ENCODE assay signal across 10 mouse cellular contexts in genomic region chr11:120045341-120045740, GRCm38 (mm10). TPM values are rescaled to one million over a fixed set of nuclear protein-coding genes. Genes with fewer than 3 reads are reported as not detected.
A peak's percentile ranks its signal among the peaks of the same experiment; 100 is the strongest.
DNase-seq lines count a peak whose midpoint lies in the region; ATAC-seq lines count a peak whose summit lies in the region.
"Had no signal": no experiment of that assay in that cellular context is flagged by ENCODE, and none has a peak within 500 bp of the region (broad histone marks: within the 10 kb centered on the region; RNA-seq: fewer than 3 reads in every experiment).

No protein-coding gene starts in this region.

- H3K36me3 ChIP-seq in midbrain, embryonic 13.5 days, result no peaks in the 10 kb centered on the region
- no peaks in the 10 kb centered on the region for H3K36me3 ChIP-seq in midbrain, embryonic 11.5 days (ENCODE audit: control insufficient read depth, insufficient read depth, low read length)
- H3K36me3 ChIP-seq in intestine, embryonic 16.5 days (ENCODE audit: control insufficient read depth, insufficient read depth, low read length), result no peaks in the 10 kb centered on the region
- H3K36me3 ChIP-seq: liver, embryonic 15.5 days had no signal

- peaks cover 11% of the 10 kb centered on the region for H3K27me3 ChIP-seq in midbrain, embryonic 13.5 days
- H3K27me3 ChIP-seq in midbrain, embryonic 11.5 days (ENCODE audit: control insufficient read depth, insufficient read depth, low read length), result peaks cover 24% of the 10 kb centered on the region; the same call in 1 of the 2 replicates
- peaks cover 28% of the 10 kb centered on the region for H3K27me3 ChIP-seq in intestine, embryonic 16.5 days (replicated peaks; ENCODE audit: control insufficient read depth, insufficient read depth, low read length)

- H3K9ac ChIP-seq in midbrain, embryonic 13.5 days (replicated peaks), result peak overlapping the region; percentile 87
- H3K9ac ChIP-seq in midbrain, embryonic 11.5 days (ENCODE audit: low read length), result no peak overlapping the region
- no peak overlapping the region for H3K9ac ChIP-seq in intestine, embryonic 16.5 days (ENCODE audit: low read depth, low read length)
- H3K9ac ChIP-seq: liver, embryonic 15.5 days had no signal

- peak; percentile 74 for DNase-seq in cerebellum, adult 9-11 months
- DNase-seq in cerebellum, postnatal 14 days, result no peak
- DNase-seq in midbrain, embryonic 11.5 days (ENCODE audit: low spot score, missing footprints), result no peak
- no peak for DNase-seq in B cell, adult 2 months
- DNase-seq in heart, postnatal 36 days, result no peak
- DNase-seq in spleen, adult 18-20 months, result no peak
- DNase-seq: lung, postnatal 4 days had no signal

- peak overlapping the region; percentile 85; the same call in 1 of the 2 replicates for H3K27ac ChIP-seq in midbrain, embryonic 13.5 days
- no peak overlapping the region for H3K27ac ChIP-seq in midbrain, embryonic 11.5 days (ENCODE audit: low read depth, low read length)
- no peak overlapping the region for H3K27ac ChIP-seq in intestine, embryonic 16.5 days (ENCODE audit: low read length)
- H3K27ac ChIP-seq: liver, embryonic 15.5 days had no signal

- H3K9me3 ChIP-seq in midbrain, embryonic 13.5 days, result no peaks in the 10 kb centered on the region
- no peaks in the 10 kb centered on the region for H3K9me3 ChIP-seq in midbrain, embryonic 11.5 days (ENCODE audit: control insufficient read depth, low read length)
- H3K9me3 ChIP-seq in intestine, embryonic 16.5 days (ENCODE audit: control insufficient read depth, low read length), result no peaks in the 10 kb centered on the region
- H3K9me3 ChIP-seq: liver, embryonic 15.5 days had no signal

- intact Hi-C loops in heart, postnatal 36 days (cut with DNase I), result no loop called here

- peak overlapping the region; percentile 86 for H3K4me2 ChIP-seq in midbrain, embryonic 13.5 days (replicated peaks)
- no peak overlapping the region for H3K4me2 ChIP-seq in midbrain, embryonic 11.5 days
- H3K4me2 ChIP-seq in intestine, embryonic 16.5 days (ENCODE audit: low read depth, low read length), result peak overlapping the region; percentile 96; the same call in 1 of the 2 replicates
- H3K4me2 ChIP-seq: liver, embryonic 15.5 days had no signal

- 63% methylated on average over 4 of the region's 4 CpGs for WGBS in midbrain, embryonic 13.5 days
- WGBS in midbrain, embryonic 11.5 days, result 67% methylated on average over 4 of the region's 4 CpGs
- 72% methylated on average over 4 of the region's 4 CpGs for WGBS in intestine, embryonic 16.5 days

- ATAC-seq in midbrain, embryonic 13.5 days, result peak; percentile 7; the same call in 1 of the 2 replicates
- ATAC-seq in midbrain, embryonic 11.5 days (ENCODE audit: low FRiP score), result no peak
- no peak for ATAC-seq in intestine, embryonic 16.5 days

- peak overlapping the region; percentile 65 for H3K4me3 ChIP-seq in midbrain, embryonic 13.5 days (replicated peaks)
- H3K4me3 ChIP-seq in midbrain, embryonic 11.5 days (ENCODE audit: low read depth, low read length), result no peak overlapping the region
- H3K4me3 ChIP-seq in intestine, embryonic 16.5 days (ENCODE audit: low read length), result no peak overlapping the region
- H3K4me3 ChIP-seq: liver, embryonic 15.5 days had no signal

- peaks cover 51% of the 10 kb centered on the region for H3K4me1 ChIP-seq in midbrain, embryonic 13.5 days (replicated peaks)
- peaks cover 19% of the 10 kb centered on the region for H3K4me1 ChIP-seq in midbrain, embryonic 11.5 days (ENCODE audit: control insufficient read depth, insufficient read depth, low read length)
- H3K4me1 ChIP-seq in intestine, embryonic 16.5 days (ENCODE audit: control insufficient read depth, insufficient read depth, low read length), result peaks cover 34% of the 10 kb centered on the region

RNA-seq across cellular contexts. Expression of gene Aatk, which starts 1.6 kb away (rescaled TPM):
- polyA plus RNA-seq in midbrain, embryonic 13.5 days (2015; fragmentation: Nextera tagmentation; extraction: Ambion mirVana), result 15.1 and 18.6 TPM in 2 replicates
- 1.3 TPM in 2 replicates for polyA plus RNA-seq in midbrain, embryonic 11.5 days (2014; fragmentation: Nextera tagmentation; extraction: Ambion mirVana)
- polyA plus RNA-seq in intestine, embryonic 16.5 days (2015; fragmentation: Nextera tagmentation; extraction: Ambion mirVana), result 1.7 and 2.3 TPM in 2 replicates
- 1 to 10 TPM; 3.8 to 4.4 TPM for total RNA-seq in heart, postnatal 36 days (2021)

RNA-seq across cellular contexts. Expression of gene Cep131, which starts 41.3 kb away (rescaled TPM):
- polyA plus RNA-seq in midbrain, embryonic 13.5 days (2015; fragmentation: Nextera tagmentation; extraction: Ambion mirVana), result 29.3 and 37.9 TPM in 2 replicates
- 24.9 and 28.9 TPM in 2 replicates for polyA plus RNA-seq in midbrain, embryonic 11.5 days (2014; fragmentation: Nextera tagmentation; extraction: Ambion mirVana)
- 12.0 and 12.2 TPM in 2 replicates for polyA plus RNA-seq in intestine, embryonic 16.5 days (2015; fragmentation: Nextera tagmentation; extraction: Ambion mirVana)
- total RNA-seq in heart, postnatal 36 days (2021), result 10 to 100 TPM in 1 of 2 experiments, 1 to 10 TPM in 1; 9.6 to 11.5 TPM

RNA-seq across cellular contexts. Expression of gene Tepsin, which starts 53.2 kb away (rescaled TPM):
- polyA plus RNA-seq in midbrain, embryonic 13.5 days (2015; fragmentation: Nextera tagmentation; extraction: Ambion mirVana), result 19.9 and 20.9 TPM in 2 replicates
- polyA plus RNA-seq in midbrain, embryonic 11.5 days (2014; fragmentation: Nextera tagmentation; extraction: Ambion mirVana), result 12.3 and 14.2 TPM in 2 replicates
- 21.1 and 22.5 TPM in 2 replicates for polyA plus RNA-seq in intestine, embryonic 16.5 days (2015; fragmentation: Nextera tagmentation; extraction: Ambion mirVana)
- 1 to 10 TPM; 7.0 to 7.4 TPM for total RNA-seq in heart, postnatal 36 days (2021)

RNA-seq across cellular contexts. Expression of gene Ndufaf8, which starts 53.4 kb away (rescaled TPM):
- polyA plus RNA-seq in midbrain, embryonic 13.5 days (2015; fragmentation: Nextera tagmentation; extraction: Ambion mirVana), result 59.2 and 63.7 TPM in 2 replicates
- 58.4 and 61.3 TPM in 2 replicates for polyA plus RNA-seq in midbrain, embryonic 11.5 days (2014; fragmentation: Nextera tagmentation; extraction: Ambion mirVana)
- 113 and 119 TPM in 2 replicates for polyA plus RNA-seq in intestine, embryonic 16.5 days (2015; fragmentation: Nextera tagmentation; extraction: Ambion mirVana)
- total RNA-seq in heart, postnatal 36 days (2021), result 10 to 100 TPM; 64.5 to 67.7 TPM
